Mouse (Mus musculus) kidney, embryonic 14.5 days (tissue): ENCODE measurements around the gene Elmo3. TPM values are rescaled to one million over a fixed set of nuclear protein-coding genes. Genes with fewer than 3 reads are reported as not detected.

Experiments
- ATAC-seq: fragments of 200-750 bp; cut with Nextera tagmentation; 2 replicates; pipeline ENCODE4 v1.8.0; 2017; ENCODE audit warnings: moderate number of reproducible peaks, mild to moderate bottlenecking, moderate TSS enrichment, moderate library complexity; ENCODE audit not compliant: low FRiP score, low TSS enrichment
- H3K27ac ChIP-seq: fragments of 300-500 bp; sonication (generic); 2 replicates; pipeline ENCODE4 v1.5.1; 2014; ENCODE audit warnings: low read depth, mild to moderate bottlenecking, low read length, moderate library complexity, mixed read lengths
- H3K27me3 ChIP-seq: fragments of 300-500 bp; sonication (generic); 2 replicates; pipeline ENCODE4 v1.6.1; 2014; ENCODE audit warnings: mild to moderate bottlenecking, low read length; ENCODE audit not compliant: control insufficient read depth, insufficient read depth
- H3K36me3 ChIP-seq: fragments of 300-500 bp; sonication (generic); 2 replicates; pipeline ENCODE4 v1.6.1; 2014; ENCODE audit warnings: low read length, mixed read lengths; ENCODE audit not compliant: control insufficient read depth, insufficient read depth
- H3K4me1 ChIP-seq: fragments of 300-500 bp; sonication (generic); 2 replicates; pipeline ENCODE4 v1.6.1; 2014; ENCODE audit warnings: low read length, mixed read lengths; ENCODE audit not compliant: control insufficient read depth, insufficient read depth
- H3K4me2 ChIP-seq: fragments of 300-500 bp; sonication (generic); replicated peaks from 2 replicates; pipeline ENCODE4 v1.6.1; 2014; ENCODE audit warnings: low read depth, mild to moderate bottlenecking, low read length
- H3K4me3 ChIP-seq: fragments of 300-500 bp; sonication (generic); 2 replicates; pipeline ENCODE4 v1.5.1; 2014; ENCODE audit warnings: mild to moderate bottlenecking, low read length
- H3K9ac ChIP-seq: fragments of 300-500 bp; sonication (generic); 2 replicates; pipeline ENCODE4 v1.6.1; 2014; ENCODE audit warnings: low read depth, mild to moderate bottlenecking, low read length, moderate library complexity
- H3K9me3 ChIP-seq: fragments of 300-500 bp; sonication (generic); 2 replicates; pipeline ENCODE4 v1.6.1; 2016; ENCODE audit warnings: low read length; ENCODE audit not compliant: control insufficient read depth
- WGBS: fragments of 180-500 bp; shearing (Covaris S2); extraction: QIAGEN DNeasy Blood & Tissue Kit; methylation state at CpG from one replicate; pipeline ENCODE4 v1.1.7; 2014; 5-methylcytosine and 5-hydroxymethylcytosine counted together
- polyA plus RNA-seq: library from polyadenylated mRNA; unstranded; fragments of >200 nt; fragmentation: Nextera tagmentation; extraction: Ambion mirVana; gene quantifications from 2 replicates; pipeline ENCODE4 v1.2.1, GENCODE M21; 2014

Elmo3 gene
- polyA plus RNA-seq, 1 experiment from 2014 or later = 9.4 TPM

DNA sequence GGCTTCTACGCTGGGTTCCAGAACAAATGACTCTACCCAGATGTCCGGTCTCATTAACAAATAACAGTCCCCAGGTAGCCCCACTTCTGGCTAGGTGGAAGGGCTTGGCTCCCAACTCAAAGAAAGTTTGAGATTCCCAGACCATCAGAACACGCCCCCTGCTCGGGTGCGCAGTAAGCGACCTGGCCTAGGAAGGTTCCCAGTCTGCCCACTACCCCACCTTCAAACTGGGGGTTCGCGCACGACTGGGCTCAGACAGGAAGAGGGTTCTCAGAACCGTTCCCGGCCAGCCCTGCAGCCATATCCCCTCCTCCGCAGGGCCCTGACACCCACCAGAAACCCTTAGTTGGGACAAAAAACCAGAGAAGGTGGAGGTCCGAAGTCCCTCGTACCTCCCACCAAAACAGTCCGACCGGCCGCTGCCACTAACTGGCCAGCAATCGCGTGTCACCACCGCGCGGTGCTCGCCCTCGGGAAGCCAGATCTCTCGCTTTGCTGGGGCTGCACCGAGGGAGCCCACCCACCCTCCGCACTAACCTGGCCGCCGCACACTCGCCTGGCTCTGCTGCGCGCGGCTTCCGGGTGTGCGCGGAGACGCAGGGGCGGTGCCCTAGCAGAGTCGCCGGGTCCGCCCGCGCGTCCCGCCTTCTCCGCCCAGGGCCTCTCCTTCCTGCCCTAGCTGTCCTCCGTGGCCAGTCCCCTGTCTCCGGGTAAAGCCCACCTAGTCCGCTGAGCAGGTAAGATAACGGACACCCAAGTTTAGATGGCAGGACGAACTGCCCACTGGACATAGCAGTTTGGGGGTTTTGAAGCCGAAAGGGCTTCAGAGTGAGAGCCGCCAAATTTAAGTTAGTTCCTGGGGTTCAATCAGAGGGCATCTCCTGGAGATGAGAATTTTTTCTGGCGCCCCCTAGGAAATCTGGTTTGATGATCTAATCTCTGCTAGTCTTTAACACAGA is 41.1 kb upstream of the Elmo3 start, which contains the start of the genes Tradd and Fbxl8:
TSS of gene Tradd (minus strand) at position 586 of the 959 bp plus-strand sequence.
TSS of gene Fbxl8 (plus strand) at position 625 of the 959 bp plus-strand sequence.
- Histone ChIP-seq H3K4me2 (peak within 1 kb of the TSS; percentile 53), H3K4me3 (peak within 1 kb of the TSS; percentile 61), H3K27ac (no peak within 1 kb of the TSS), H3K9ac (peak within 1 kb of the TSS; percentile 48), H3K4me1 (peaks cover 18% of the 10 kb centered on the region), H3K27me3 (peaks cover 67% of the 10 kb centered on the region), H3K36me3 (no peaks in the 10 kb centered on the region), H3K9me3 (peaks cover 4% of the 10 kb centered on the region; the same call in 1 of the 2 replicates)
- ATAC-seq = peak; percentile 55
- 1% methylated on average over 54 of the region's 54 CpGs for WGBS

DNA sequence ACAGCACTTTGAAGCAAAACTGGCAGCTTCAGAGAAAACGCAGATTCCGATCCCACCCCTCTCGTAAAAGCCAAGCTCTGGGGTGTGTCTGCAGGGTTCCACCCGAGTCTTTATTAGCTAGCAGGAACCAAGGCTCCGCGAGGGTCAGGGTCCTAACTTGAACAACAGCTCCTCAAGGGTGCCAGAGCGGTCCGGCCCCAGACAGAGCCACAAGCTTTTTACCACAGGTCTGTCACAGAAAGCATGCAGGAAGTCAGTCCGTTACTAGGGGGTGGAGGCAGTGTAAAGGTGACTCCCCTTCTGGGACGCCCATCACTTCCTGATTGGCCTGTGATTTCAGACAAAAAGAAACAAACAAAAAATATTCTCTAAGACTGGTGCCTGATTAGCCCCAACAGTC is 40.3 kb upstream of the Elmo3 start:
- Histone ChIP-seq H3K4me3 (peak overlapping the region; percentile 61), H3K9me3 (peaks cover 4% of the 10 kb centered on the region; the same call in 1 of the 2 replicates), H3K4me2 (peak overlapping the region; percentile 53), H3K9ac (peak overlapping the region; percentile 48; the same call in 1 of the 2 replicates), H3K27ac (no peak overlapping the region), H3K27me3 (peaks cover 67% of the 10 kb centered on the region), H3K36me3 (no peaks in the 10 kb centered on the region), H3K4me1 (peaks cover 23% of the 10 kb centered on the region)
- ATAC-seq = no peak
- WGBS = 9% methylated on average over 10 of the region's 10 CpGs

DNA sequence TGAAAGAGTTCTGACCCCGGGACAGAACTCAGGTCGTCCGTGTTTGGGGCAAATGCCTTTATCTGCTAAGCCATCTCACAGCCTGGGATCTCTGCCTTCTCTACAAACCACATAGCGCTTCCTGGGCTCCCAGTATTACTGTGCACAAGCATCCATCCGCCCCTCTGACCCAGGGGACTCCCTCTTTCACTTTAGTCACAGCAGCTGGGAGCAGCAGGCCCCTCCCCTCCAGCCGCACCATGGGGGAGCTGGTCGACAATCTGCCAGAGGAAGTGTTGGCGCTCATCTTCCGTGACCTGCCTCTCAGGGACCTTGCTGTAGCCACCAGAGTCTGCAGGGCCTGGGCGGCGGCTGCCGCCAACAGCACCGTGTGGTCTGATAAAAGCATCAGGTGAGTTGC is 38.6 kb upstream of the Elmo3 start:
- peaks cover 70% of the 10 kb centered on the region for H3K27me3 ChIP-seq
- H3K27ac ChIP-seq = no peak overlapping the region
- H3K4me1 ChIP-seq = peaks cover 23% of the 10 kb centered on the region
- no peak for ATAC-seq
- H3K4me2 ChIP-seq = no peak overlapping the region
- H3K9me3 ChIP-seq = peaks cover 4% of the 10 kb centered on the region; the same call in 1 of the 2 replicates
- 13% methylated on average over 13 of the region's 13 CpGs for WGBS
- H3K9ac ChIP-seq = no peak overlapping the region
- no peak overlapping the region for H3K4me3 ChIP-seq
- H3K36me3 ChIP-seq = no peaks in the 10 kb centered on the region

DNA sequence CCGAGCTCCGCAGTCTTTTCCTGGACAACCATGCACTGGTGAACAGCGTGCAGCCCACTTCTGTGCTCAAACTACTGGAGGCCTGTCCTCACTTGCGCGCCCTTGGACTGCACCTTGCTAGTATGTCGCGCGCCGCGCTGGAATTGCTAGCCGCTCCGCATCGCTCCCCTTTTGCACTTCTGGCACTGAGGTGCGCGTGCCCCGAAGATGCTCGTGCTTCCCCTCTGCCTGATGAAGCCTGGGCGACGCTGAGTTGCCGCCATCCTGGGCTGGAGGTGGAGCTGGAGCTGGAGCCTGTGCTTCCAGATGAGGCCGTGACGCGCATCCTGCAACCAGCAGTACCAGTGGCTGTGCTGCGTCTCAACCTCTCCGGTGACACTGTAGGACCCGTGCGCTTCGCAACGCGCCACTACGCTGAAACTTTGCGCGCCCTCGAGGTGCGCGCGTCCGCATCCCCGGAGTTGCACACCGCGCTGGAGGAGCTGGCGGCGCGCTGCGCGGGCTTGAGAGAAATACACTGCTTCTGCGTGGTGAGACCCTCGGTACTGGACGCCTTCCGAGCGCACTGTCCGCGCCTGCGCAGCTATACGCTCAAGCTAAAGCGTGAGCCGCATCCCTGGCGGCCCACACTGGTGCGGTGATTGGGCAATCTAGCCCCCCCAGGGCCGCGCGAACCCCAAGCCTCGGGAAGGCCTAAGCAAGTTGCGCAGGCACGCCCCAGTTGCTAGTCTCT is 36.9 kb upstream of the Elmo3 start:
- no peaks in the 10 kb centered on the region for H3K36me3 ChIP-seq
- H3K4me2 ChIP-seq = peak overlapping the region; percentile 92
- peak overlapping the region; percentile 46 for H3K4me3 ChIP-seq
- H3K9me3 ChIP-seq = peaks cover 4% of the 10 kb centered on the region; the same call in 1 of the 2 replicates
- peak overlapping the region; percentile 28; the same call in 1 of the 2 replicates for H3K9ac ChIP-seq
- WGBS = 1% methylated on average over 65 of the region's 65 CpGs
- no peak overlapping the region for H3K27ac ChIP-seq
- peaks cover 79% of the 10 kb centered on the region for H3K27me3 ChIP-seq
- peak; percentile 39 for ATAC-seq
- H3K4me1 ChIP-seq = peaks cover 23% of the 10 kb centered on the region

DNA sequence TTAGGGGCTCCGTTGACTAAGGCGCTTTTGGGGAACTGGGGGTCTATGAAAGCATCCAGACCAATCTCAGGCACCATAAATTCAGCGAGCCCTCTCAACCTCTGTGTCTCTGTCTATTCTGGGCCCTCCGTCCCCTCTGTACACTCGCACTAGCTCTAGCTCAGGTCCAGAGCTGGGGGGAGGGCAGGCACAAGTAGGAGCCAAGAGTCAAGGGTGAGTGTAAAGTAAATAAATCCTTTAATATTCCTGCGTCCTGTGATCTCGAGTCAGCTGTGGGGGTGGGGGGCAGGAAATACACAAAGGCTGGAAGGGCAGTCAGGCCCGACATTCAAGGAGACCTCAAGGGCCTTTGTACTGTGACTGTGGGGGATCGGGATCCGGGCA is 36.3 kb upstream of the Elmo3 start:
- under 1% methylated on average over 10 of the region's 10 CpGs for WGBS
- peaks cover 23% of the 10 kb centered on the region for H3K4me1 ChIP-seq
- no peak overlapping the region for H3K27ac ChIP-seq
- ATAC-seq = no peak
- peaks cover 4% of the 10 kb centered on the region; the same call in 1 of the 2 replicates for H3K9me3 ChIP-seq
- H3K9ac ChIP-seq = peak overlapping the region; percentile 28; the same call in 1 of the 2 replicates
- peaks cover 83% of the 10 kb centered on the region for H3K27me3 ChIP-seq
- H3K36me3 ChIP-seq = no peaks in the 10 kb centered on the region
- H3K4me2 ChIP-seq = peak overlapping the region; percentile 92
- H3K4me3 ChIP-seq = peak overlapping the region; percentile 46

DNA sequence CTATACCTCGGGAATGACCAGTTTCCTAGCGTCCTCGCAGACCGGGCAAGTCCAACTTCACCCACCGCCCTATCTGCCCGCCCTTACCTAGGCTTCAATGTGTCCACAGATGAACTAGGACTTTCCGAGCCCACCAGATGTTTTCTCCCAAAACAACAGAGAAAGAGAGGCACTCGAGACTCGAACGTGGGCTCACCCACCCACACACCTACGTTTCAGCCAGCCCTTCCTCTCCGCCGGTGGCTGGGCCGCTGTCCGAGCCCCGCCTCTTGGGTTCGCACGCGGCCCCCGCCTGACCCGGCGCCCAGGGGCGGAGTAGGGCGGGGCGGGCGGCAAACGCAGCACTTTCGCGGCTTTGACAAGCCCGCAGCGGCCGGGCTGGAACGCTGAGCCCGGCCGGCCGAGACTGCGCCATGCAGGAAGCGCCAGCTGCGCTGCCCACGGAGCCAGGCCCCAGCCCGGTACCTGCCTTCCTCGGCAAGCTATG is 35.9 kb upstream of the Elmo3 start, which contains the start of gene Hsf4:
TSS of gene Hsf4 (plus strand) at position 341 of the 487 bp plus-strand sequence.
- under 1% methylated on average over 42 of the region's 42 CpGs for WGBS
- Histone ChIP-seq H3K4me1 (peaks cover 23% of the 10 kb centered on the region), H3K9ac (peak within 1 kb of the TSS; percentile 45), H3K9me3 (peaks cover 4% of the 10 kb centered on the region; the same call in 1 of the 2 replicates), H3K4me3 (peak within 1 kb of the TSS; percentile 46), H3K27me3 (peaks cover 88% of the 10 kb centered on the region), H3K36me3 (no peaks in the 10 kb centered on the region), H3K27ac (no peak within 1 kb of the TSS), H3K4me2 (peak within 1 kb of the TSS; percentile 92)
- ATAC-seq = no peak

DNA sequence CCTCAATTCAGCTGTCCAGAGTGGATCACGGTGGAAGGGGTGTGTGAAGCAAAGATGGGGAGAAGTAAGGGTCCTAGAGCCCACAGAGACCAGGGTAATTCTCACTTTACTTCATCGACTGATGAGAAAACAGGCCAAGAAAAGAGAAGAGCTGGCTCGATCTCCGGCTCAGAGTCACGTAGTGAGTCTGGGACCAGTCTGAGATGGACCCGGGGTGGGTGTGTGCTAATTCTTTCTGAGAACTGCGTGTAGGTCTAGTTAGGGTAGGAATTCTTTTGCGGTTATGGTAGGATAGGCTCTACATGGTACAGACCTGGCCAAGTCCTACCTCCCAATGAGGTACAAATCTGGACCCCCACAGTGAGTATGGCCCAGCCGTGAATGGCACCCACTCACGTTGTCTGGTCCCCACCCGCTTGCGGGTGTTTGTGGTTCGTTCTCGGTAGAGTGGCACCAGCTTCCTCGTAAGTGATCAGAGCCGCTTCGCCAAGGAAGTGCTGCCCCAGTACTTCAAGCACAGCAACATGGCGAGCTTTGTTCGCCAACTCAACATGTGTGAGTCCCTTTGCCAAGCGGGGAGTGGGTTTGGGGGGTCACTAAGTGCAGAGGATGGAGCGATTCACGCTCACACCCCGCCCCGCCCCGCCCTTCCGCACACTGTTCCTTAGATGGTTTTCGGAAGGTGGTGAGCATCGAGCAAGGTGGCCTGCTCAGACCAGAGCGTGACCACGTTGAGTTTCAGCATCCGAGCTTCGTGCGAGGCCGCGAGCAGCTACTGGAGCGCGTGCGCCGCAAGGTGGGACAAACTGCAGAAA is 35.1 kb upstream of the Elmo3 start:
- Histone ChIP-seq H3K4me2 (peak overlapping the region; percentile 92), H3K36me3 (no peaks in the 10 kb centered on the region), H3K4me3 (peak overlapping the region; percentile 46), H3K4me1 (peaks cover 20% of the 10 kb centered on the region), H3K27ac (no peak overlapping the region), H3K9me3 (peaks cover 4% of the 10 kb centered on the region; the same call in 1 of the 2 replicates), H3K27me3 (peaks cover 95% of the 10 kb centered on the region), H3K9ac (peak overlapping the region; percentile 45; the same call in 1 of the 2 replicates)
- ATAC-seq = no peak
- WGBS = 3% methylated on average over 39 of the region's 39 CpGs

DNA sequence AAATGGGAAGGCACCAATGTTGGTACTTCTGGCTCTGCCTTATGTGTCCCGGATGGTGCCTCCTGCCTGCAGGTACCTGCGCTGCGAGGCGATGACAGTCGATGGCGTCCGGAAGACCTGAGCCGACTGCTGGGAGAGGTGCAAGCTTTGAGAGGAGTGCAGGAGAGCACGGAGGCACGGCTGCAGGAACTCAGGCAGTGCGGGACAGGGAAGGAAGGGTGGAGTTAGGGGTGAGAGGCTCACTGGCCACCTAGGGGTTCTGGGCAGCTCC is 34.5 kb upstream of the Elmo3 start:
- Histone ChIP-seq H3K4me2 (no peak overlapping the region), H3K27ac (no peak overlapping the region), H3K4me3 (no peak overlapping the region), H3K4me1 (peaks cover 24% of the 10 kb centered on the region), H3K9ac (no peak overlapping the region), H3K36me3 (no peaks in the 10 kb centered on the region), H3K9me3 (peaks cover 4% of the 10 kb centered on the region; the same call in 1 of the 2 replicates), H3K27me3 (peaks cover 98% of the 10 kb centered on the region)
- ATAC-seq = no peak
- WGBS = 3% methylated on average over 11 of the region's 11 CpGs
